Mouse (Mus musculus) embryo, embryonic 11.5 days (tissue): ENCODE measurements around the gene Tmem50b.
"Not testable (repeated sequence)": the region's sequence is repeated elsewhere in the genome, so short reads cannot be mapped to it uniquely, and the experiment has no call there.

ENCODE experiments used
- DNase-seq: peaks from one replicate; pipeline ENCODE4 v3.0.0-alpha.2; 2012; ENCODE audit warnings: low read depth, low spot score

Gene Tmem50b

GRCm38 (mm10) chr16:91538513-91538912 lies 59.1 kb downstream of the Tmem50b start:
- no peak for DNase-seq

GRCm38 (mm10) chr16:91538051-91538450 lies 59.5 kb downstream of the Tmem50b start:
- DNase-seq = no peak

GRCm38 (mm10) chr16:91537065-91537464 lies 60.5 kb downstream of the Tmem50b start:
- DNase-seq = no peak

- no peak for DNase-seq
Measured at GRCm38 (mm10) chr16:91536372-91536771, 61.2 kb downstream of the Tmem50b start.

GRCm38 (mm10) chr16:91534888-91535287 lies 62.7 kb downstream of the Tmem50b start:
- DNase-seq = no peak

GRCm38 (mm10) chr16:91534477-91534876 lies 63.1 kb downstream of the Tmem50b start:
- DNase-seq = peak; percentile 97

GRCm38 (mm10) chr16:91533097-91534001 lies 64.3 kb downstream of the Tmem50b start:
- no peak for DNase-seq

- no peak for DNase-seq
Measured at GRCm38 (mm10) chr16:91532429-91532828, 65.2 kb downstream of the Tmem50b start.

- DNase-seq = no peak
Measured at GRCm38 (mm10) chr16:91531856-91532255, 65.7 kb downstream of the Tmem50b start.

GRCm38 (mm10) chr16:91530830-91531229 lies 66.8 kb downstream of the Tmem50b start:
- not testable (repeated sequence) for DNase-seq

GRCm38 (mm10) chr16:91528578-91528977 lies 69.0 kb downstream of the Tmem50b start:
- no peak for DNase-seq

GRCm38 (mm10) chr16:91527500-91527899 lies 70.1 kb downstream of the Tmem50b start:
- no peak for DNase-seq

GRCm38 (mm10) chr16:91527051-91527450 lies 70.5 kb downstream of the Tmem50b start:
- no peak for DNase-seq

- DNase-seq = no peak
Measured at GRCm38 (mm10) chr16:91526274-91526673, 71.3 kb downstream of the Tmem50b start.
